Mouse (Mus musculus) lung, adult 2 months (tissue): ENCODE measurements at regions not wholly inside any gene's neighbourhood (a gene's known extent, or its start where the extent isn't known, plus 50 kb on each side); places are given as distances from the start of the nearest gene placed in this dataset.

ENCODE experiments used
- CTCF ChIP-seq: fragments of 200-500 bp; IDR thresholded peaks from 2 replicates; pipeline ENCODE4 v1.5.1; 2011; ENCODE audit warnings: mild to moderate bottlenecking, low read length, control low read depth; ENCODE audit not compliant: insufficient read depth
- POLR2A ChIP-seq: fragments of 200-500 bp; IDR thresholded peaks from 2 replicates; pipeline ENCODE4 v1.6.1; 2011; ENCODE audit warnings: low read depth, mild to moderate bottlenecking, control low read depth, low read length, borderline replicate concordance; ENCODE audit errors: extremely low read depth

DNA sequence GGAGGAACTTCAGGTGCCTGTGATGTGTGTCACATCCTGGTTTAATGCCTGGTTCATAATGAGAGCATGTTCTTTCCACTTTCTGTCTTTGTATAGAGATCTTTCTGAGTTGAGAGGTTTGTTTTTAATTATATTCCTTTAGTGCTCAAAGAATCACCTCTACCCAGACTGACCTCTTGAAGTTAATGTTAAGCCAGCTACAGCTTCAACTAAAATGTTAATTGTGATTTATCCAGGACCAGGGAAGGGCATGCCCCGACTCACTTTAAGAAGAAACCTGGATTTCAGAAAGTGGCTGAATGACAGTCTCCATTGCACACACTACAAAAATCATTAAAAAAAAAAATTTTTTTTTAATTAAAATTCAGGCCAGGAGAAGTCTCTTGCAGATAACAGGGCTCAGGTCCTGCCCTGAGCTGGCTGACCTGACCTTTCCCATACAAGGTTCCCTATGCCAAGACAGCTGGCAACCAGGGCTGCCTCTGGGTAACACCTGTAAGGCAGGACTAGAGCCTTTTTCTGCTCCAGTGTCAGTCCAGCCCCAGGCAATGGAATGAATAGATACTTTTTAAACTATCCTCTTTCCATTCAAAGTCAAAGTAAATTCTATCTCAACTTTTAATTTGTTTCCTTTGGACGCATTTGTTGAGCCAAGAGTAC, 54.7 kb upstream of the Tln2 start:
- TF ChIP-seq POLR2A (no peak), CTCF (no peak)
